Mouse (Mus musculus): ENCODE data around the gene Zpld1.
A peak's percentile ranks its signal among the peaks of the same experiment; 100 is the strongest.

The Zpld1 gene

DNA sequence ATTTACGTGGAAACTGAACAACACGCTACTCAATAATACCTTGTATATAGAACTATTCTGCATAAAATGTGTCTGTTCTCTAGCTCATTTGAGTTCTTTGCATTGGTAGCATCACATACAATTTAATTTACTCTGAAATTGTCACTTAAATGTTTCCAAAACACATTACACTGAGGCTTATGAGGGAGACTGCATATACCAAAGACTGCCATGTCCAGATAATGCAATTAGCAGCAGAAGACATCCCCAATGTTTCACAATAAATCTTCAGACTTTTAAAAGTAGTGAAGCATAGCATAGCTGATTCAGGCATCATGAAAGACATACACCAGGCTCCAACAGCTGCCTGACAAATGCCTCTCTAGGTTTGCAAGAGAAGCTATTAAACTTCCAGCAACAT, at the start of gene Zpld1:
Zpld1 (minus strand) TSS at position 101 of the 400 bp plus-strand sequence.
- no peak for DNase-seq (ENCODE audit: low spot score)

DNA sequence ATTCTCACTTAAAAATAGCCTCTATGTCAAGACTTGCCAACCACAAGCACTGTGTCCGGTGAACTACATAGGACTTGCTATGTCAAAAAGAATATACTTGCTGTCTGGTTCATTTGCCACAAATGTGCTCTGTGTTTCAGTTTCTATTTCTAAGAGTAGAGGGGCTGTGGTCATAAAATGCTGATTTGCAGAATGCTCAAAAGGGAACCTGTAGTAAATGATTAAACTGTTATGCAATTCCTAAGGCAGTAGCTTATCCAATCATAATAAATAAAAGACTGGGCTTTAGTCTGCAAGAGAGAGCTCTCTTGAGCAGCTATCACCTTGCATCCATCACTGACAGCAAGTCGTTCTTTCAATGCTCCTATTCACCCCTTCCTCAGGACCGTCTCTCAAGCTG, 47.9 kb upstream of the Zpld1 start:
- DNase-seq (ENCODE audit: low spot score) = no peak

DNA sequence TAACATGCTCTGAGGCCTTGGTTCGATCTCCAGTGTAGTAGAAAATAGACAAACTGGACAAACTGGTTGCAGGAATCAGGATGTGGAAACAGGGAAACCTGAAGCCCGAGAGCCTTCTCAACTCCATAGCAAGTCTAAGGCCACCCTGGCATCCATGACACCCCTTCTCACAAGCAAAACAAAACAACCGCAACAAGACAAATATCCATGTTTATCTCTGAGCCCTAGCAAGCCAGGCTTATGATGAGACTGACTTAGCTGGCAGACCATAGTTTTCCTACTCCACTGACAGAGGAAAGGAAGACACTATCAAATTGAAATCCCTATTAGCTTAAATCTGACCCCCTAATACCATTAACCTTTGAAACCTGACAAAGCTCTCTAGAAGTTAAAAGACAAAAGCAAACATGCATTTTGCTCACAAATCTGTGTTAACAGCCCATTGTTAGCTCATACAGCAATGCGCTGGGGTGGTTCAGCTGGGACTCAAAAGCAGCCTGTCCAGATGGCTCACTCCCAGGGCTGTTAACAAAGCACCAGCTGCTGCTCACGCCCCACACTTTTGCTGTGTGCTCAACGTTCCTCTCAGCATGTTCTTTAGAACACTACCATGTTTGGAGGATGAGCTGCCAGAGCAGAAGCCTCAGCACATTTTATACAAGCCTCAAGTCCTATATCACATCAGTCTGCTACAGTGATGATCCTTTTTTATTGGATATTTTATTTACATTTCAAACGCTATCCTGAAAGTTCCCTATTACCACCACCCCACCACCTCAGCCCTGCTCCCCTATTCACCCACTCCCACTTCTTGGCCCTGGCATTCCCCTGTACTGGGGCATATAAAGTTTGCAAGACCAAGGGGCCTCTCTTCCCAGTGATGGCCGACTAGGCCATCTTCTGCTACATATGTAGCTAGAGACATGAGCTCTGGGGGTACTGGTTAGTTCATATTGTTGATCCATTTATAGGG, 24.0 kb upstream of the Zpld1 start:
- DNase-seq (ENCODE audit: low spot score) = peak; percentile 71

DNA sequence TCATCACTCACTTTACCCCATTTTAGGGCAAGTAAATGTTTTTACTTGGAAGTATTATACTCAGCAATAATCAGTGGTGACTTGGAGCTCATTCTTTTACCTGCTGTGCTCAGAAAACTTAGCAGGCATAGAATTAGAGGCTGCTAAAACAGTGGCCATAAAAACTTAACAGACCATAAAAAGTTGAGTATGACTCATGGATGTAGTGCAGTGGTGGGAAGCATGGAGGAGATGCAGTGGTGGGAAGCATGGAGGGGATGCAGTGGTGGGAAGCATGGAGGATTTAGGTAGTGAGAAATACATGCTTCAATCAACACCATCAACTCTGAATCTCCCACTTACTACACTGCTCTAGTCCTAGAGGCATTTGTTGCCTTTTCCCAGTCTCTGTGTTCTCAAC, 19.2 kb upstream of the Zpld1 start:
- peak; percentile 6 for DNase-seq (ENCODE audit: low spot score)

DNA sequence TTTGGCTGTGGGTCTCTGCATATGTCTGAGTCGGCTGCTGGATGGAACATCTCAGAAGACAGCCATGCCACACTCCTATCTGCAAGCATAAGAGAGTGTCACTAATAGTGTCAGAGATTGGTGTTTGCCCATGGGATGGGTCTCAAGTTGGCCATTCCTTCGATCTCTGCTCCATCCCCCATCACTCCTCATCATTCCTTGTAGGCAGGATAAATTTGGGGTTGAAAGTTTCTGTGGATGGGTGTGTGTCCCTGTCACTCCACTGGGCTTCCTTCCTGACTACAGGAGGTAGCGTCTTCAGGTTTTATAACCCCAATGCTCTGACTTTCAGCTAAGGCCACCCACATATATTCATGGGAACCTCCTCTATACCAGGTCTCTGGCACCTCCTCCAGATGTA, 14.3 kb upstream of the Zpld1 start:
- DNase-seq (ENCODE audit: low spot score) = no peak

DNA sequence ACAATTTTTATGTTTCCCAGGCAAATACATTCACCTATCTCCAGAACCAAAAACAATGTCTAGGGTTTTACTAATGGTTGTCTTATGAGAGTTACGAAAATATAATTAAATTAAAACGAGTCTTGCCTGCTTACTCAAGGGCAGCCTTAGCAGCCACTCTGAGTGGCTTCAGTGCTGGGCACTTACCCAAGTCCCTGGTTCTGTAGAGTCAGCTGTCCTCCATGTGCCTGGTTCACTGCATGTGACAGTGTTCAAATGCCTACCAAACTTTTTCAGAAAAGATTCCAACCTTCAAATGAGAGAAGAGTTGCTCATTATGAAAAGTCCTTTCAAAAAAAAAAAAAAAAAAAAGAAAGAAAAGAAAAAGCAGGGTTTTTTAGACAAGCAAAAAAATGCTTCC, 15.1 kb downstream of the Zpld1 start:
- DNase-seq (ENCODE audit: low spot score) = no peak

DNA sequence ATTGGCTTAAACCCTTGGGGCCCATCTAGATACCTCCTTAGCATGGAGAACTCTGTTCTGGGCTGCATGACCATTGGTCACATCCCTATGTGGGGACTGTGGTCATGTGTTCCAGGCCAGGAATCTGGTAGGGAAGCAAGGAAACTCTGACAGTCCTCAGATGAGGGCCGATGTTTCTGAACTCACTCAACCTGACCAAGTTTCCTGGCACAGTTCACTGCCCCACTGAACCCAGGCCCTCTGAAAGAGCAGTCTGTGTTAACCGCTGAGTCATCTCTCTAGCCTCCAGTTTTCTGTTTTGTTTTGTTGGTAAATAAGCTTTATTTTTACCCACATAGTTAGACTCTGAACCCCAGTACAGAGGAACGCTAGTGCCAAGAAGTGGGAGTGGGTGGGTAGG, 20.3 kb downstream of the Zpld1 start:
- no peak for DNase-seq (ENCODE audit: low spot score)

DNA sequence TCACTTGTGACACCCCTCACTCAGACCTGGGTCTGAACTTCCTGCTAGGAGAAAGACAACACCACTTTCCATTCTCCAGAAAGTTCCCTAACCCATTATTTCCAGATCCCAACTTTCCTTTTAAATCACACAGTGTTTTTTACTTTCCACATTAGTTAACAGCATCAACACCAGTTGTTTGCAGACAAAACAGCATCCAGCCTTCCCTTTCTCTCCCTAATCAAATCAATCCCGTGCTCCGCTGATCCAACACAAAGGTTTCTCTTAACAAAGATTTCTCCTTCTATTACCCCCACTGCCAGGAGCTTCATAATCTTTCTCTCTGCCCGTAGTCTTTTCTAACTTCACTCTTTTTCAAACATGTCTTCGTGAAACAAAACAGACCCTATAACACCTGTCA, 32.5 kb downstream of the Zpld1 start:
- DNase-seq (ENCODE audit: low spot score) = peak; percentile 63

DNA sequence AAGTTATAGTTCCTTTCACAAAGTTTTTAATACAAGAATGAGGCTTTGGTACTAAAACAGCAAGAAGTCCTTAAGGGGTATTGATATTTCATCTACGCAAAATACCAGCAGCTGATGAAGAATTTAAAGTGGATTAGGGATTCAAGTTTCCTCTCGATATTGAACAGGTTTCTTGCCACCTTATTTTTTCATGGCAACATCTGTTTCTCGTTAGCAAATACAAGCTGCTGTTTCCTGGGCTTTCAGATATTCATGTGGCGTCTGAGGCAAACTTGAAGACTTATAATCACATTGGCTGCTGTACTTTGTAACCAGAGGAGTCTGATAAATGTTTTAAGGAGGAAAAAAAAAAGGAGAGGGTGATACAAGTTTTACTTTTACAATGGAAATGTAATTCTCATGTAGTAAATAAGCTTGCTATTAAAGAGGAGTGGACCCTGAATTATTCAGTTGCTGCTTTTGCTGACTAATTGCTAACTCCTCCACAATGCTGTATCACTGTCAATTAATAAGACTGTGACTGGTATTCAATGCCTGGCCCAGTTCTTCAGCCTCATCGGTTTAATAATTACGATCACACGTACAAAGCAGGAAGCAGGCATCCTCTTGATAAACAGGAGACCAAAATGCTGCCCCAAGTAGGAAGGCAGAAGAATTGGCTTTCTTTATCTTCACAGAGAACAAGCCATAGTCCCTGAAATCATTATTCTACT, 36.8 kb downstream of the Zpld1 start:
- DNase-seq (ENCODE audit: low spot score) = peak; percentile 56

DNA sequence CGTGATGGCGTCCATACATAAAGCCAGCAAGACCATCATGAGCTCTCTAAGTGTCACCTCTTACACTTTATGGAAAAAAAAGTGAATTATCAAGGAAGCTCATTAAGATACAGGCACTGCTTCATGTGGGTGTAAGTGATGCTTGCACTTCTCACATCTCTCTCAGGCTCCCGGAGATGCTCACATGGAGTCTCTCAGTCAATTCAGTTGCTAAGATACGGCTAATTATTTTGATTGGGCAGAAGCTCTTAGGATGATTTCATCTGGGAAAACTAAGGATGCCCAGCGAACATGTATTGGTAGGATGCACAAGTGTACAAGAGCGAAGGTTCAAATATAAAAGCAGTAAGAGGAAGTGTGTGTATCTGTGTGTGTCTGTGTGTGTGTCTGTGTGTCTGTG, 38.1 kb downstream of the Zpld1 start:
- DNase-seq (ENCODE audit: low spot score) = no peak

DNA sequence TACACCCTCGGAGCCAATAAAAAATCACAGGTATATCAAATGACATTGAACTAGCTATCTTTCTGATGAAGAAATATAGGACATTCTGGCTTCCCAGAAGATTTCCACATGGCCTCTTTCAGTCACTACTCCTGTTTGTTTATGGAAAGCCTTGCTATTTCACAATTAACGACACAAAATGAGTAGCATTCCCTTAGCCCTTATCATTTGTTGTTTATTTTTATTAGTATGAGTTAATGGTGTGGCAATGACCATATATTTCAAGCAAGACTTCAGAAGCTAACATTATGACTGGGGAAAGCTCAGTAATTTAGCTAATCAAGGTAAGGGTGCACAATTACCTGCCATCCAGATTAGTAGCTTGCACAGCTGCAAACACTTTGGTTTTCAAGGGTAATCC, 56.8 kb downstream of the Zpld1 start:
- no peak for DNase-seq (ENCODE audit: low spot score)

DNA sequence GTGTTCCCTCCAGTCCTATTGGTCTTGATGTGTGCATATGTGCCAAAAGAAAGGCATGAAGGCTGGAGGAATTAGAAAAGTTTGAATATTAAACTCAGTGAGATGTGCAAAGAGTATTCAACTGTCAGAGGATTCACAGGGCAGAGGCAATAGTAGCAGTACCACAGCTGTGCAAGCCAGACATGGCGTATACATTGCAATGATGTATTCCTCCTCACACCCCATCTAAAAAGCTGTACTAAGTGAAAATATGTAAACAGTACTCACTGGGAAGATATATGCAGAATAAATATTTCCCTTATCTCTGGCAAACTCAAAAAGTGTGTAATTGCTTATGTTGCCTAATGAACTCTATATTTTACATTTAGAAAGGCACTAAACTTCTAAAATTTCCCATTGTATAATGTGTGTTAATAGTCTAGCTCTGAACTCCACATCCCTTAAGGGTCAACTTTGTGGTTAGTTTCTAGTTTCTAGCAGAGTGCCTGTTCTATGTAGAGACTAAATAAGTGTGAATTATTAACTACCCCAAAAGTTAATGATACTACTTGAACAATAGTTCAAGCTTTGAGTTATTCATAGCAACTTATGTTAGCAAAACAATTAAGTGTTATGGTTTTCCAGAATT, 68.7 kb downstream of the Zpld1 start:
- DNase-seq (ENCODE audit: low spot score) = no peak

DNA sequence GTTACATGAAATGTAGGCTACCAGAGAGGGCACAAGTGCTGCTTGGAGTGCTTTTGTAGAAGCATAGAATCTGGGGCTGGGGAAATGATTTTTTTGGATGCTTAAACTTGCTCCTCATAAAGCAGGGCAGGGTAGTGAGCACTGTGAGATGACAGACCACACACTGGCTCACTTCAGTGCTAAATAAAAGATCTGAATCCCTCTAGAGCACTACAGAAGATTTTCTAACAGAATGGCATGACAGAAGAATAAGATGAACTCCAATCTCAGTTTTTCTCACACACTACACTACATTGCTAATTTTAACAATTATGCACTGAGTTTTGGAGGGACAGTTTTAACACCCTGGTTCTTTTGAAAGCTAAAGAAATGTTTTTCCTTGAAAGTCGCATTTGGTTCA, 93.8 kb downstream of the Zpld1 start:
- no peak for DNase-seq (ENCODE audit: low spot score)

DNA sequence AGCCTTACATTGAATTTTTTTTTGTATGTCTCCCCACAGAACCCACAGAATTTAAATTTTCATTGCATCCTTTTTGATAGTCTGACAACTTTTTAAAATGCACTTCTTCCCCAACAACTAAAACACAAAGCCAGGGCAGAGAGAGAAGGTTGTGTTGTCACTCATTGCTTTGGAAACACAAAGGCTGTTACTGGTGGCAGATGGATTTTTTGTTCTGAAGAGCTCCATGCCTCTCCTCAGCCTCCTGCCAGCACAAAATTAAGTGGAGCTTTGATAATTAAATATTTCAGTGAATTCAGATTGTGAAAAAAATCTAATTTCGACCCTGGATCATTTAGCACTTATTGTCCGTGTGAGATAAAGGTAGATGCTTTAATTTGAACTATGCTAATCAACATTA, 107.4 kb downstream of the Zpld1 start:
- DNase-seq (ENCODE audit: low spot score) = no peak

DNA sequence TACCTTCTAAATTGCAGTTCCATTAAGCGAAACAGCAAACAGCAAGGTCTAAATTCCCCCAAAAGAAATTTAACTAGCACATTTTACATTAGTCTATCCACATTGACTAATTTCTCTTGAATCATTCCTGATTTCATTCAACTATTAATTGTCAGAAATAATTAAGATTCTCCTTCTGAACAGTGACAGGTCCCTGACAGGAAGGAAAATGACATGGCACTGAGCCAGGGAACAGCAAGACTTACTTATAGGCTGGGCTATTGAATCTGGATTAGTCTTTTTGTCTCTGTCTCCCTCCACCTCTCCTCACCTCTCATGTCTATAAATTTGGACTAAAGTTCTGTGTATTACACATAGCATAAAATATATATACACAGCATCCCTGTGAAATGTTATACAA, 112.4 kb downstream of the Zpld1 start:
- no peak for DNase-seq (ENCODE audit: low spot score)

Measured in retina, embryonic 14.5 days (tissue).